Mouse (Mus musculus) midbrain, postnatal 0 days (tissue): ENCODE measurements around the gene Foxp2. TPM values are rescaled to one million over a fixed set of nuclear protein-coding genes. Genes with fewer than 3 reads are reported as not detected.

Experiments
- ATAC-seq: fragments of 200-750 bp; cut with Nextera tagmentation; 2 replicates; pipeline ENCODE4 v1.8.0; 2017; ENCODE audit warnings: moderate number of reproducible peaks, mild to moderate bottlenecking, moderate TSS enrichment, moderate library complexity; ENCODE audit not compliant: low FRiP score
- DNase-seq: peaks from one replicate; pipeline ENCODE4 v3.0.0-alpha.2; 2015; ENCODE audit warnings: low spot score
- H3K27ac ChIP-seq: fragments of 300-500 bp; sonication (generic); 2 replicates; pipeline ENCODE4 v1.5.1; 2014; ENCODE audit warnings: low read depth, mild to moderate bottlenecking, low read length, mixed read lengths
- H3K27me3 ChIP-seq: fragments of 300-500 bp; sonication (generic); 2 replicates; pipeline ENCODE4 v1.6.1; 2014; ENCODE audit warnings: low read length, control low read depth, mixed read lengths; ENCODE audit not compliant: insufficient read depth
- H3K36me3 ChIP-seq: fragments of 300-500 bp; sonication (generic); 2 replicates; pipeline ENCODE4 v1.6.1; 2014; ENCODE audit warnings: low read length, control low read depth, mixed read lengths; ENCODE audit not compliant: insufficient read depth
- H3K4me1 ChIP-seq: fragments of 300-500 bp; sonication (generic); 2 replicates; pipeline ENCODE4 v1.6.1; 2014; ENCODE audit warnings: mild to moderate bottlenecking, control low read depth, antibody characterized with exemption, low read length, mixed read lengths; ENCODE audit not compliant: insufficient read depth
- H3K4me2 ChIP-seq: fragments of 300-500 bp; sonication (generic); 2 replicates; pipeline ENCODE4 v1.6.1; 2014; ENCODE audit warnings: low read depth, mild to moderate bottlenecking, low read length, mixed read lengths; ENCODE audit not compliant: poor library complexity, severe bottlenecking
- H3K4me3 ChIP-seq: fragments of 300-500 bp; sonication (generic); 2 replicates; pipeline ENCODE4 v1.5.1; 2014; ENCODE audit warnings: low read depth, mild to moderate bottlenecking, low read length, moderate library complexity
- H3K9ac ChIP-seq: fragments of 300-500 bp; sonication (generic); replicated peaks from 2 replicates; pipeline ENCODE4 v1.6.1; 2014; ENCODE audit warnings: mild to moderate bottlenecking, low read length, moderate library complexity, mixed read lengths; ENCODE audit not compliant: poor library complexity, severe bottlenecking
- H3K9me3 ChIP-seq: fragments of 300-500 bp; sonication (generic); 2 replicates; pipeline ENCODE4 v1.6.1; 2016; ENCODE audit warnings: low read length, control low read depth
- CTCF ChIP-seq: IDR thresholded peaks from 2 replicates; pipeline ENCODE4 v1.5.1; 2016; ENCODE audit warnings: antibody characterized with exemption, mild to moderate bottlenecking
- WGBS: fragments of 180-500 bp; shearing (Covaris S2); extraction: QIAGEN DNeasy Blood & Tissue Kit; methylation state at CpG from one replicate; pipeline ENCODE4 v1.1.7; 2014; 5-methylcytosine and 5-hydroxymethylcytosine counted together
- polyA plus RNA-seq: library from polyadenylated mRNA; unstranded; fragments of >200 nt; fragmentation: Nextera tagmentation; extraction: Ambion mirVana; gene quantifications from 2 replicates; pipeline ENCODE4 v1.2.1, GENCODE M21; 2015
- total RNA-seq: library from RNA; depleted of rRNA; stranded (reverse); fragments of >200 nt; gene quantifications from 2 replicates; pipeline ENCODE4 v1.2.3, GENCODE M21; 2014

Foxp2 gene
- total and polyA plus RNA-seq, 2 experiments from 2014 or later = 71.4 to 103 TPM

DNA sequence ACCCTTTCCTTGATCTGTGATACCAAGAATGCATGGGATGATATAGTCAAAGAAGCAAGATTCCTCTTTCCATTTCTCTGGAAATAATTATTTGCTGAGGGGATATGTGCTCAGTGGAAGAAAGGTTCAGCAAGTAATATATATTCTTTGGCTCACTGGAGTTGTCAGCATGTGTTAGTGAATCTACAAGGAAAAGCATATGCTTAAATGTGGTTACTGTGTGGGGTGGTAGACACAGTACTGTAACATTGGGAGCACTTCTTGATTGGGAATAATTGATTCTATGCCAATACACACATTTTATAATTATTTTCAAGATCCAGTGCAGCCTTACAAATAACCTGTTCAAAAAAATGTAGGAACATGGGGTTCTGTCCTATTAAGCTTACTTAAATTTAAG, 21.6 kb downstream of the Foxp2 start:
- Histone ChIP-seq H3K9me3 (no peaks in the 10 kb centered on the region), H3K27ac (no peak overlapping the region), H3K36me3 (no peaks in the 10 kb centered on the region), H3K4me1 (no peaks in the 10 kb centered on the region), H3K9ac (no peak overlapping the region), H3K4me2 (no peak overlapping the region), H3K27me3 (no peaks in the 10 kb centered on the region), H3K4me3 (no peak overlapping the region)
- ATAC-seq (no peak), DNase-seq (no peak)
- TF ChIP-seq CTCF = no peak

DNA sequence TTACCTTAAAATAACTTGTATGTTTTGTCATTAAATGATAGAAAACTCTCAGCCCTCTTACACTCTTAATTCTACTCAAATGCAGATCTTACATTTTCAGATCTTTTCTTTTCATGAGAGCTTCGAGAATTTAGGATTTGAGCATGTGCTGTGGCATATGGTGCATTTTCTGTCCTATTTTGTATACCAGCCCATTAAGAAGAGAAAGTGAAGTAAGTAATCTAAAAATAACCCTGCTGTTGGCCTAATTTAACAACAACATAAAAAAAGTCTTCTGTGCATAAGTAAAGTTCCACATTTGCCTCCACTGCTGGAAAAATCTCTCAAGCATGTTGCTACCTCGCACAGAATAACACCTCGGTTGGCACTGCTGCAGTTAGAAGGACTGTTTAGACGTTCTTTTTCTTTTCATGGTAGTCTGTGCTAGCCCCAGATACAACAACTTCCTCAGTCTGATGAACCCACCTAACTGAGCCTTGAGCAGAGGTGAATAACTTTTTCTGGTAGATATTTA, 23.9 kb downstream of the Foxp2 start:
- Histone ChIP-seq H3K27me3 (no peaks in the 10 kb centered on the region), H3K9ac (no peak overlapping the region), H3K4me2 (no peak overlapping the region), H3K4me1 (no peaks in the 10 kb centered on the region), H3K36me3 (no peaks in the 10 kb centered on the region), H3K9me3 (no peaks in the 10 kb centered on the region), H3K27ac (no peak overlapping the region), H3K4me3 (no peak overlapping the region)
- no peak for DNase-seq
- WGBS = 83% methylated on average over 4 of the region's 4 CpGs
- ATAC-seq = no peak
- TF ChIP-seq CTCF = no peak

- WGBS = 86% methylated on average over 6 of the region's 6 CpGs
- H3K4me1 ChIP-seq = no peaks in the 10 kb centered on the region
- no peaks in the 10 kb centered on the region for H3K27me3 ChIP-seq
- no peak for ATAC-seq
- no peak overlapping the region for H3K4me2 ChIP-seq
- H3K36me3 ChIP-seq = no peaks in the 10 kb centered on the region
- no peak for DNase-seq
- no peak overlapping the region for H3K27ac ChIP-seq
- H3K9me3 ChIP-seq = no peaks in the 10 kb centered on the region; the same call in 1 of the 2 replicates
- no peak overlapping the region for H3K9ac ChIP-seq
- no peak overlapping the region for H3K4me3 ChIP-seq
- TF ChIP-seq CTCF = no peak
These were observed 49.9 kb downstream of the Foxp2 start for GRCm38 (mm10) chr6:14951060-14951459.

DNA sequence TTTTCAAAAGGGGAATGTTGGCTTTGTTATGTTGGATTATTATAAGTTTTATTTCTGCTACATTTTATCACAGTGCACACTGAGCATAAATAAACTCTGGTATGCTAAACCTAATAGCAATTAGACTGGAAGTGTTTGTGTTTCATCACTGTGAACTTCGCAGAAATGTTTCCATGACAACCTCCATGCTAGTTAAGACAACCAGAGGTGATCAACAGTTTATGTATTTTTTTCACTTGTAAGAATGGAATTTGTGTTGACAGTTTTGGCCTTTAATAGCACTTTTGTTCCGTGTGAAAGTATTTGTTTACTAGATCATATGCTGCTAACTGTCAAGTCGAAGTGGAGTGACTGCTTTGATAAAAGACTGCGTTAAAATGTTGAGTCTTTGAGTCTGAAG, 51.6 kb downstream of the Foxp2 start:
- no peaks in the 10 kb centered on the region for H3K4me1 ChIP-seq
- H3K4me3 ChIP-seq = no peak overlapping the region
- H3K27ac ChIP-seq = no peak overlapping the region
- ATAC-seq (no peak), DNase-seq (peak; percentile 14)
- 39% methylated on average over 4 of the region's 4 CpGs for WGBS
- H3K4me2 ChIP-seq = no peak overlapping the region
- H3K9ac ChIP-seq = no peak overlapping the region
- H3K9me3 ChIP-seq = no peaks in the 10 kb centered on the region; the same call in 1 of the 2 replicates
- no peaks in the 10 kb centered on the region for H3K36me3 ChIP-seq
- no peaks in the 10 kb centered on the region for H3K27me3 ChIP-seq
- no peak for TF ChIP-seq CTCF

- no peak for ATAC-seq
- no peak for TF ChIP-seq CTCF
- Histone ChIP-seq H3K4me2 (no peak overlapping the region), H3K27me3 (no peaks in the 10 kb centered on the region), H3K27ac (no peak overlapping the region), H3K4me3 (no peak overlapping the region), H3K36me3 (no peaks in the 10 kb centered on the region), H3K9me3 (no peaks in the 10 kb centered on the region), H3K4me1 (no peaks in the 10 kb centered on the region), H3K9ac (no peak overlapping the region)
- 66% methylated on average over 3 of the region's 3 CpGs for WGBS
- no peak for DNase-seq
These were observed 75.9 kb downstream of the Foxp2 start for GRCm38 (mm10) chr6:14977042-14977441.

- Histone ChIP-seq H3K4me2 (no peak overlapping the region), H3K9ac (no peak overlapping the region), H3K4me3 (no peak overlapping the region), H3K4me1 (no peaks in the 10 kb centered on the region), H3K36me3 (no peaks in the 10 kb centered on the region), H3K9me3 (no peaks in the 10 kb centered on the region), H3K27ac (no peak overlapping the region), H3K27me3 (no peaks in the 10 kb centered on the region)
- no peak for TF ChIP-seq CTCF
- 79% methylated on average over 5 of the region's 5 CpGs for WGBS
- DNase-seq = no peak
- ATAC-seq = no peak
These were observed 77.1 kb downstream of the Foxp2 start for GRCm38 (mm10) chr6:14978201-14978600.
